Mouse (Mus musculus): ENCODE measurements around the gene Pspc1. TPM values are rescaled to one million over a fixed set of nuclear protein-coding genes. Genes with fewer than 3 reads are reported as not detected.
A peak's percentile ranks its signal among the peaks of the same experiment; 100 is the strongest.

The Pspc1 gene
- polyA plus RNA-seq (2012; rRNA removed): 46.8 and 54.6 TPM in 2 replicates

DNA sequence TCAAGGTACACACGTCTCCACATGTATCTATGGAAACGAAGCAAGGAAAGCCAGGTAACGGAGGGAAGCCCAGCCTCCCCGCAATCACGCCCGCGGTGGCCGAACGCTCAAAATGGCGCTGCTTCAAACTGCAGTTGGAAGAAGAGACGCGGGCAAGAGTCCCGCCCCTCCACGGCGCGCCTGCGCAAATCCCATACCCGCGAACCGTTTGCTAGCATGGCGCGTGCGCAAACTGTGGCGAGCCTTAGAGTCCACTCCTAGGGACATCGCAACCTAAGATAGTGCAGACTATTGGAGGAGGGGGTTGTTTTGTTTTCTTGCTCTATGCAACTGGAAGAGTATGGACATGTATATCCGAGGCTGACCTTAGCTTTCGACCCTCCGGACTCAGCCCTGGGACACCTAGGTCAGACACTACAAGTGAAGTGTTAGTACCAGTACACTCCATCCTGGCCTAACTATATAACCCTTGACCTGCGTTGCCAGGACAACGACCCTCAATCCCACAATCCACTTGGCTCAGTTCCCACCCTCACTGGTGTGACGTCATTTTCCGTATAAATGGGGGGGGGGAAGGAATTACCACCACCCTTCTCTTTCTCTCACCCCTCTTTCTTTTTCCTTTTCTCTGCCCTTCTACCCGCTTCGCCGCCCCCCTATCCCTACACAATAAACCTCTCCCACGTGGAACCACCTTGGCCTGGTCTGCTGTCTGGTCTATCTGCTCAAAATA, at the start of gene Pspc1:
Gene Pspc1, minus strand, starts transcription at position 117 of the 733 bp plus-strand sequence.
- TF ChIP-seq CTCF (IDR thresholded peaks at IDR 0.05; ENCODE audit: borderline replicate concordance, extremely low read depth, insufficient read depth, insufficient read length) (no peak), POLR2A (IDR thresholded peaks at IDR 0.05; ENCODE audit: borderline replicate concordance, extremely low read depth, insufficient read depth, insufficient read length, poor library complexity, severe bottlenecking) (peak; percentile 70; the same call in 1 of the 2 replicates)
- peak; percentile 99 for DNase-seq (ENCODE audit: low read depth)

DNA sequence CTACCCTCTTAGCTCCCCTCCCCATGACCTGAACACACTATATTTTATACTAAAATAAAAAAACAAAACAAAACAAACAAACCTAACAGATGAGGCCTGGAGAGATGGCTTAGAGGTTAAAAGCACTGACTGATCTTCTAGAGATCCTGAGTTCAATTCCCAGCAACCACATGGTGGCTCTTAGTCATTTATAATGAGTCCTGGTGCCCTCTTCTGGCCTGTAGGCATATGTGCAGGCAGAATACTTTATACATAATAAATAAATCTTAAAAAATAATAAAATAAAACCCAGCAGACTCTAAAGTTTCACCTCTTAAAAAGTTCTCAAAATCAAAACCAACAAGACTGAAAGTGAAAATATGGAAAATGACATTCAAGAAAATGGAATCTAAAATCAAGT, 46.4 kb upstream of the Pspc1 start:
- no peak for TF ChIP-seq POLR2A (IDR thresholded peaks at IDR 0.05; ENCODE audit: borderline replicate concordance, extremely low read depth, insufficient read depth, insufficient read length, poor library complexity, severe bottlenecking)
- TF ChIP-seq CTCF (IDR thresholded peaks at IDR 0.05; ENCODE audit: borderline replicate concordance, extremely low read depth, insufficient read depth, insufficient read length): peak; percentile 2; the same call in 1 of the 2 replicates
- DNase-seq (ENCODE audit: low read depth): no peak

DNA sequence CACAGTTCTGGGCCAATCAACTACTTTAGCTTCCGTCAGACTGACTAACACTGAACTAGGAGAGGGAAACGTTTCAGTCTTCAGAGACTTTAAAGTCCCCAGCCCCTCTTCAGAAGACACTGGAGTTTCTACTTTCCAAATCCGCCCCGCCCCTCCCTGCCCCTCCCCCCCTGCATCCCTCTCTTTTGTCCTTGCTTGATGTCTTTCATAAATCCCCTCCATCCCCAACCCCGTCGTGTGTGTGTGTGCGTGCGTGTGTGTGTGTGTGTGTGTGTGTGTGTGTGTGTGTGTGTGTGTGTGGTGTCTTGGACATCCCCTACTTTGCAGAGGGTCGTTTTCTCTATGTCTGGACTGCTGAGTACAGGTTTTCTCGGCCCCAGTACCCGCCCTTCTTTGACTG, 39.5 kb upstream of the Pspc1 start:
- peak; percentile 13 for DNase-seq (ENCODE audit: low read depth)

DNA sequence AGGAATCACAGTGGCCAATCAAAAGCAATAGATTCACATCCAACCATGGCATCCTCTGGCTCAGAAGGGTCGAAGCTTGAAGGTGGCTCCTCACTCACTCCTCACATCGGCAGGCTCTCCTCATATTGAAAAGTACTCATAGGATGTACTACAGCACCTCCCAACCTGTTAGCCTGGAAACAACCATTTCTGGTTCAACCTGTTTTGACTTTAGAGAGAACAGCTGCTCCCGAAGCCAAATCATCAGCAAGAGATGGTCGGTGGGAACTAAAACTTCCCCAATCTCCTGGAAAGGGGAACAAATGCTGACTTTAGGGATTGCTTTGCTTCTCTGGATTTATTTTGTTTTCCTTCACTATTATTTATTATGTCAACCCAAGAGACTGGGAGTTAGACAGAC, 39.0 kb upstream of the Pspc1 start:
- no peak for DNase-seq (ENCODE audit: low read depth)
- TF ChIP-seq CTCF (IDR thresholded peaks at IDR 0.05; ENCODE audit: borderline replicate concordance, extremely low read depth, insufficient read depth, insufficient read length) (no peak), POLR2A (IDR thresholded peaks at IDR 0.05; ENCODE audit: borderline replicate concordance, extremely low read depth, insufficient read depth, insufficient read length, poor library complexity, severe bottlenecking) (no peak)

More for the DNA sequence above, 39.5 kb upstream of the Pspc1 start:
- no peak for TF ChIP-seq POLR2A (IDR thresholded peaks at IDR 0.05; ENCODE audit: borderline replicate concordance, extremely low read depth, insufficient read depth, insufficient read length, poor library complexity, severe bottlenecking)
- no peak for TF ChIP-seq CTCF (IDR thresholded peaks at IDR 0.05; ENCODE audit: borderline replicate concordance, extremely low read depth, insufficient read depth, insufficient read length)

DNA sequence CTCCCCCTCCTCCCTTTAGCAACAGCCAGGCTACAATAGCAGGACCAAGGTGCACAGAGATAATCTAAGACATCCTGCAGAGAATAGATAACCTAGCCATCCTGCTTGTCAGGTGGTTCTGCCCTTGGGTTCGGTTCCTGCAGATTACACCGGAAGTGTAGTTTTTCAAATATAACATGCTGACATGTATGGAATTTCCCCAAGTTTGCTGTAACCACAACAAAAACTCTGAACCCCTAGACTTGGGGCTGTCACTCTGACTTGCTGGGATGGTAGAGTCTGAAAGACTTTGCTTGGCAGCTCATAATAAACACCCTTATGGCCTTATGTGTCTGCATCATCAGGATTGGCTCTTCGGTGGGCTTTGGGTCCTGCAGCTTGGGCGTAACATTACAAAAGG, 38.4 kb upstream of the Pspc1 start:
- TF ChIP-seq POLR2A (IDR thresholded peaks at IDR 0.05; ENCODE audit: borderline replicate concordance, extremely low read depth, insufficient read depth, insufficient read length, poor library complexity, severe bottlenecking) (no peak), CTCF (IDR thresholded peaks at IDR 0.05; ENCODE audit: borderline replicate concordance, extremely low read depth, insufficient read depth, insufficient read length) (no peak)
- DNase-seq (ENCODE audit: low read depth): no peak

DNA sequence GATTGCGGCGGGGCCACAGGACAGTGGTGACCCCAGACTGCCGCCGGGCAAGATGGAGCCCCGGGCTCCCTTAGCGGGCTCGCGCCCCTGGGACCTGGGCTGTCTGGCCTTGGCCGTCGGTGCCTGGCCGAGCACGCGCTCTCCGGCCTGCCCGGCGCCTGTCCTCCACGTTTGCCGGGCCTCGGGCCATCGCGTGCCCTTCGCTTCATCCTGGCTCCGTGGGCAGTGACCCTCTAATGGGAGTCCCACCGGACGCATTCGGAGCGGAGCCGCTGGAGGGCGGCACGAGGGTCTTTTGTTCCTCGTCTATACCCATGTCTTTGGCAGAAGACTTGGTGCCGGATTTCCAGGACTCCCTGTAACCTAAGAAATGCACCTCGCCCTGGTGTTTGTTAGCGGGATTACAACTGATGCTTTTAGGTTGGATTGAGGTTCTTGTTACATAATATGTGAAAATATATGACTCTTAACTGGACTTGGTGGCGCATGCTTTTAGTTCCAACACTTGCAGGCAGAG, 34.5 kb upstream of the Pspc1 start:
- TF ChIP-seq CTCF (IDR thresholded peaks at IDR 0.05; ENCODE audit: borderline replicate concordance, extremely low read depth, insufficient read depth, insufficient read length) (peak; percentile 49; the same call in 1 of the 2 replicates), POLR2A (IDR thresholded peaks at IDR 0.05; ENCODE audit: borderline replicate concordance, extremely low read depth, insufficient read depth, insufficient read length, poor library complexity, severe bottlenecking) (peak; percentile 23; the same call in 1 of the 2 replicates)
- DNase-seq (ENCODE audit: low read depth): peak; percentile 94

DNA sequence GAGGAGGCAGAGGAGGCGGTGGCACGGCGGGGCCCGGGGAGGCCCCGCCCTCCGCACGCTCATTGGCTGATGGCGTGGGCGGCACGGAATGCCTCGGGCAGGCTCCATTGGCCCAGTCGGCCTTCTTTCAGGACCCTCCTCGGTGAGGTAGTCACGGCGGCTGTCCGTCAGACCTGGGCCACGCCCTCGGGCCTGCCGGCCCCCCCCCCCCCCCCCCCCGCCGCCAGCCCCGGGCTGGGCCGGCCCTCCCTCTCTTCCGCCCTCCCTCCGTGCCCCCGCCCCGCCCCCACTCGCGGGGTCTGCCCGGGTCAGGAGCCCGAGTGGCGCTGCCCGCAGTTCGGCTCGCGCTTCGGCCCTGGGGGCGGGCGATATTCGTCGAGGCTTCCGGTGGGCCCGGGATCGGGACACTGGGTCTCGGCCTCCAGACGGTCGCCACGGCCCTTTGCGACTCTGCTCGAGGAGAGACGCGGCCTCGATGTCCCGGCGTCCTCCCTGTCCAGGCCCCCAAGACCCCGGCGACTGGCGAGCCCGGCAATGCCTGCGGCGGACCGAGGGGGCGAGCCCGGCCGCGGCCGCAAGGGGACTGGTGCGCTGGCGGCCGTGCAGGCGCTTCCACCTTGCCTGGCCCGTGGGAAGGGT, 33.7 kb upstream of the Pspc1 start, which contains the start of gene Zmym5:
Gene Zmym5, minus strand, starts transcription at position 16 of the 639 bp plus-strand sequence.
- peak; percentile 86 for DNase-seq (ENCODE audit: low read depth)
- peak; percentile 61; the same call in 1 of the 2 replicates for TF ChIP-seq POLR2A (IDR thresholded peaks at IDR 0.05; ENCODE audit: borderline replicate concordance, extremely low read depth, insufficient read depth, insufficient read length, poor library complexity, severe bottlenecking)

DNA sequence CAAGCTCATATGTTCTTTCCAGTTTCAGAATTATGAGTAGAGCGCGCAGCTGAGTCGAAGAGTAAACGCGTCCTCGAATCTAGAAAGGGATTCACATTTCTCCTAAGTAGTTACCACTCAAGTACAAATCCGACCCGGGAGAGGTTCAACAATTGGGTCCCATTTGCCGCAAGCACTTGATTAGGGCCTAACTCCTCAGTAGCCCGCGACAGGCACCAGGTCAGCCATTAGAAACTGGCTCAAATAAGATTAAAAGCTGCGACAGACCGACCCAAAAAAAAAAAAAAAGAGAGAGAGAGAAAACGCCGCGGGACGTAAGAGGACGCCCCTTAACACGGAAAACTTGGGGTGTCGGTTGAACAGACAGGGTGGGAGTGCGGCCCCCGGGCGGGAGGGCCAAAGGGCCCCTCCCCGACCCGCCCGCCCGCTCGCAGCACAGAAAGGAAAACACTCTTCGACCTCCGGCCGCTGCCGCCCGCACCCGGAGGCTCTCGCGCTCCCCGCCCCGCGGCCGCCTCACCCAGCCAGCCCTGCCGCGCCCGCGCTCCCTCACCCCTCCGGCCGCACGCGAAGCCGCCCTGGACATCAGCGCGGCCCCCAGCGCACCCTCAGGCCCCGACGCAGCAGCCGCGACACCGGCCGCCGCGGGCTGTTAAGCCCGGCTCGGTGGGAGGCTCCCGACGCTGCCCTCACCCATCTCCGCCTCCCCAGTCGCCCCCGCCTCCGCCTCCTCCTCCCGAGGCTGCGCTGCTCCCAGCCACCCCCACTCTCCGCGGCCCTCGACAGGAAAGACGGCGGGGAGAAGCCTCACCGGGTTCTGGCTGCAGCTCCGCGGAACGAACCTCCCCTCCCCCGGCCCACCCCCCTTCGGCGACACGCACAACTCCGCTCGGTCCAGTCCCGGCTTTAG, 32.9 kb upstream of the Pspc1 start:
- DNase-seq (ENCODE audit: low read depth): peak; percentile 66

DNA sequence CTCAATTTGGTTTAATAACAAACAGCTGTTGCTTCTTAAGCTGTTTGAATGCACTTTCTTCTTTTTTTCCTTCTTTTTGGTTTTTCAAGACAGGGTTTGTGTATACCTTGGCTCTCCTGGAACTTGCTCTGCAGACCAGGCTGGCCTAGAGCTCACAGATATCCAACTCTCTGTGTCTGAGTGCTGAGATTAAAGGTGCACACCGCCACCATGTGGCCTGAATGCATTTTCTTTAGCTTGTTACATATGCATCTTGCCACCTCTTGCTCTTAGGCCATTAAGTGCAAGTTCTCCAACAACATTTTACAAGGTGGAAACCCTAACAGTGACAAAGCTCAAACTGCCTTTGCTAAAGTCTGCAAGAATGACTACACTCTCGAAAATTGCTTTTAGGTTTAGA, 15.1 kb upstream of the Pspc1 start:
- no peak for TF ChIP-seq POLR2A (IDR thresholded peaks at IDR 0.05; ENCODE audit: borderline replicate concordance, extremely low read depth, insufficient read depth, insufficient read length, poor library complexity, severe bottlenecking)
- peak; percentile 54; the same call in 1 of the 2 replicates for TF ChIP-seq CTCF (IDR thresholded peaks at IDR 0.05; ENCODE audit: borderline replicate concordance, extremely low read depth, insufficient read depth, insufficient read length)
- peak; percentile 78 for DNase-seq (ENCODE audit: low read depth)

DNA sequence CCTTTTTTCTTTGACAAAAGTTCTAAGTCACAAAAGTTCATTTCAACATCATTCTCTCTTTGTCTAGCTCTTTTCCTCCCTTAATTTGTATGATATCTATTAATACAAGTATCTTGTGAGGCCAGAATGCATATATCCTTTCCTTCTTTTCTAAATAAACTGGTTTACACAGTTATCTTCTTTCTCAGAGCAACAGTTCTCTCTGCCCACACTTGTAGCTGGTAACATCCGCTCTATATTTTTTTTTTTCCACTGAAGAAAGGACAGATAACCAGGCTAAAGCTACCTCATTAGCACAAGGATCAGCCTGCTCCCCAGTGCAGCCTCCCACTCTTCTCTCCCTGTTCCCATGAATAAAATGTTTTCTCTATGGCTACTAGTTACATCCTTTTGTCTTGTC, 6.5 kb upstream of the Pspc1 start:
- no peak for DNase-seq (ENCODE audit: low read depth)
- no peak for TF ChIP-seq POLR2A (IDR thresholded peaks at IDR 0.05; ENCODE audit: borderline replicate concordance, extremely low read depth, insufficient read depth, insufficient read length, poor library complexity, severe bottlenecking)

DNA sequence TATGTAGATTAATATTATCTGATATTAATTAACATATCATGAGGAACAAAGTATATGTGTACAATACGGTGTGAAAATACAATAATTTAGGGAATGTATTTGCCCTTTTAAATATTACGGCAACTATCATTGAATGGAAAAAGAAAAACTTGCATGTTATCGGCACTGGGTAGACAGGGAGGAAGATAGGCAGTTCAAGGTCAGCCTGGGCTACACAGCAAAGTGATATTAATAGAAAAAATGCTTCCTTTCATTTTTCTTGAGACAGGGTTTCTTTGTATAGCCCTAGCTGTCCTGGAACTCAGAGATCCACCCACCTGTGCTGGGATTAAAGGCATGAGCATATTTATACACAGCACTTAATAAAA, 801 bp upstream of the Pspc1 start:
- no peak for TF ChIP-seq POLR2A (IDR thresholded peaks at IDR 0.05; ENCODE audit: borderline replicate concordance, extremely low read depth, insufficient read depth, insufficient read length, poor library complexity, severe bottlenecking)
- no peak for TF ChIP-seq CTCF (IDR thresholded peaks at IDR 0.05; ENCODE audit: borderline replicate concordance, extremely low read depth, insufficient read depth, insufficient read length)
- no peak for DNase-seq (ENCODE audit: low read depth)
